Mouse (Mus musculus) macrophage (primary cell): ENCODE measurements around the gene Zmynd8. TPM values are rescaled to one million over a fixed set of nuclear protein-coding genes. Genes with fewer than 3 reads are reported as not detected.

ENCODE experiments used
- H3K27ac ChIP-seq: fragments of 350-480 bp; formaldehyde crosslinking; 2 replicates; pipeline ENCODE4 v1.9.0; 2021
- H3K36me3 ChIP-seq: fragments of 350-480 bp; formaldehyde crosslinking; 2 replicates; pipeline ENCODE4 v1.9.0; 2021; ENCODE audit errors: inconsistent target
- H3K4me3 ChIP-seq: fragments of 350-480 bp; formaldehyde crosslinking; 2 replicates; pipeline ENCODE4 v1.9.0; 2021; ENCODE audit errors: inconsistent target
- H3K79me2 ChIP-seq: fragments of 350-480 bp; formaldehyde crosslinking; 2 replicates; pipeline ENCODE4 v1.9.0; 2021; ENCODE audit errors: inconsistent target
- WGBS: methylation state at CpG from one replicate; pipeline ENCODE4 v1.1.7; 2026; ENCODE audit warnings: inconsistent platforms; ENCODE audit not compliant: missing documents; 5-methylcytosine and 5-hydroxymethylcytosine counted together
- polyA plus RNA-seq: library from polyadenylated mRNA; stranded (reverse); fragments of 250-400 nt; gene quantifications from 3 replicates; pipeline ENCODE4 v1.2.4, GENCODE M21; 2018; ENCODE audit warnings: inconsistent platforms

Gene Zmynd8
- polyA plus RNA-seq, 1 experiment from 2014 or later: 95.5 TPM

DNA sequence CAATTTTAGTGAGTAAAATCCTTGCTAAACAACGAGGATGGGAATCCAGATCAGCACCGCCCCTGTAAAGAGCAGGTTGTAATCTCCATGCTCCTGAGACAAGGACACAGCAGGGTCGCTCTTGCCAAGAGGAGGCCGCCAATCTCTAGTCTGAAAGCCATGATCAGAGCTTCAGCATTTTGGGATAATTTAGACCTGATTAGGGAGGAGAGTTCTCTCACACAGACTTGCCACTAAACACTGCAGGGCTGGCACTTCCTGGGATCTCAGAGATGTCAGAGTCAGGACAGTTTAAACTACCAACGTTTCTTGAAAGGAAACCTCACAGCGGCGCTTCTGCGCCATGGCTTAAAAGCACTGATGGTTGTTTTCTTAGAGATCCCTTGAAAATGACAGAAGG, 32.4 kb downstream of the Zmynd8 start:
- no peak overlapping the region for H3K27ac ChIP-seq
- peaks cover 66% of the 10 kb centered on the region; the same call in 1 of the 2 replicates for H3K36me3 ChIP-seq
- no peak overlapping the region for H3K4me3 ChIP-seq
- 84% methylated on average over 8 of the region's 8 CpGs for WGBS
- H3K79me2 ChIP-seq: peaks cover 100% of the 10 kb centered on the region

DNA sequence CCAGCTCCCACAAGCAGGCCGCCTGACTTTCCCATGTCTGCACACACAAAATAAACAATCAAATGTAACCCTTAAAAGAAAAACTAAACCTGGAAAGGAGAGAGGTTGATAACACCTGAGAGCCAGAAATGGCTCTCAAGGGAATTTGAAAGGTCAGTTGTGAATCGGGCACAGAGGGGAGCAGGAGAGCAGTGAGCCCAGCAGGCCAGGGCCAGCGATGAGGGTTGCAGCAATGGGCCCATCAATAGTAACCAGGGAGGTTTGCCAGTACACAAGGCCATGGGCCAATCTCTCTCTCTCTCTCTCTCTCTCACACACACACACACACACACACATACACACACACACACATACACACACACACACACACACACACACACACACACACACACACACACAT, 34.0 kb downstream of the Zmynd8 start:
- 100% methylated on average over 3 of the region's 3 CpGs for WGBS
- Histone ChIP-seq H3K79me2 (peaks cover 100% of the 10 kb centered on the region), H3K36me3 (peaks cover 52% of the 10 kb centered on the region; the same call in 1 of the 2 replicates), H3K4me3 (no peak overlapping the region), H3K27ac (no peak overlapping the region)

DNA sequence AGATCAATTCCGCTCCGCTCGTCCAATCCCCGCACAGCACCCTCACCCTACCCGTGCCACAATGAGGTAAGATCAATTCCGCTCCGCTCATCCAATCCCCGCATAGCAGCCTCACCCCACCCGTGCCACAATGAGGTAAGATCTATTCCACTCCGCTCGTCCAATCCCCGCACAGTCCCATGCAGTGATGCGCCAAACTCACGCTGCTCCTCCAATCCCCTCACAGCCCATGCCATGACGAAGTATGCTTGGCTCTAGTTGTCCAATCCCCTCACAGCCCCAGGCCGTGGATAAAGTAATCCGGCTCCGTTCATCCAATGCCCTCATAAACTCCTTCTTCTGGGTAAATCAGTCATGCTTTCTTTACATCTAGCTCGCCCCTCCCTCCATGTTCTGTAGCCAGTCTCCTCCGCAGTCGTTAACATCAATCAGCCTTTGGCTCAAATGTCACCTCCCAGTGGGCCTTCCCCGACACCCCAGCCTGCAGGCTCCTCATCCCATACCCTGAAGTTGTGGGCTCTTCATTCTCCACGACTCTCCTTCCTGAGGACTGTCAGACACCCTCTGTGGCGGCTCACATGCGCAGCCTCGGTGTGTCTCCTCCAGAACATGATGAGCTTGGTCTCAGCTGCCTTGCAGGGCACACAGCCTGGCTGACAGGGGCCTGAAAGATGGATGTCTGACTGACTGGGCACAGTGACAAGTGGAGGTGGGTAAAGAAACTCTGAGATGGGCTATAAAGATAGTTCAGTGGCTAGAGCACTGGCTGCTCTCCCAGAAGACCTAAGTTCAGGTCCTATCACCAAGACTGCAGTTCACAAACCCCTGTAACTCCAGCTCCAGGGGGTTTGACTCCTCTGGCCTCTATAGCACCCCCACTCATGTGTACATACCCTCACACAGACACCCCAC, 36.9 kb downstream of the Zmynd8 start:
- H3K27ac ChIP-seq: no peak overlapping the region
- 91% methylated on average over 26 of the region's 26 CpGs for WGBS
- no peak overlapping the region for H3K4me3 ChIP-seq
- peaks cover 26% of the 10 kb centered on the region; the same call in 1 of the 2 replicates for H3K36me3 ChIP-seq
- H3K79me2 ChIP-seq: peaks cover 100% of the 10 kb centered on the region

DNA sequence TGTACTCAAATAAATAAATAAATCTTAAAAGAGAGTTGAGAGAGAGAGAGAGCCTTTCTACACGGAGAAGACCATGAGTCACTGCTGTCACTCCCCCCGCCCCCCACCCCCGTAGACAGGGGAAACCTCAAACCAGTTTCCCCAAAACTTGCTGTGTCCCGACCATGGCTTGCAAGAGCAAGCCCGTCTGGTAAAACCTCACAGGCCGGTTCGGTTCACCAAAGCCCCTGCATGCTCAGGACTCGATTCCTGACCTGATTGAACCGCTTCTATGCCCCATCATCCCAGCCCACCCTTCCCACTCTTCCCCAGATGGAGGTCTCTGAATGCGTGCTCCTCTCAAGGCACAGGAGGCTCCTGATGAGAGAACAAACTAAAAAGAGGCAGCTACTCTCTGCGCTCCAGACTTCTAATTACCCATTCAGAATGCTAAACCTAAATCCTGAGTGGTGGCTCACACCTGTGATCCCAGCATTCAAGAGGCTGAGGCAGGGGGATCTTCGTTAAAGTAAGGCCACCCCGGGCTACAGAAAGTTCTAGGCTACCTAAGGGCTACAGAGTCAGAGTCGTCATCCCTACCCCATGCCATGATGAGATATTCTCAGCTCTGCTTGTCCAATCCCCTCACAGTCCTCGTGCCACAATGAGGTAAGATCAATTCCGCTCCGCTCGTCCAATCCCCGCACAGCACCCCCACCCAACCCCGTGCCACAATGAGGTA, 37.7 kb downstream of the Zmynd8 start:
- WGBS: 52% methylated on average over 20 of the region's 20 CpGs
- Histone ChIP-seq H3K4me3 (no peak overlapping the region), H3K36me3 (peaks cover 18% of the 10 kb centered on the region; the same call in 1 of the 2 replicates), H3K79me2 (peaks cover 100% of the 10 kb centered on the region), H3K27ac (peak overlapping the region; percentile 89; the same call in 1 of the 2 replicates)

DNA sequence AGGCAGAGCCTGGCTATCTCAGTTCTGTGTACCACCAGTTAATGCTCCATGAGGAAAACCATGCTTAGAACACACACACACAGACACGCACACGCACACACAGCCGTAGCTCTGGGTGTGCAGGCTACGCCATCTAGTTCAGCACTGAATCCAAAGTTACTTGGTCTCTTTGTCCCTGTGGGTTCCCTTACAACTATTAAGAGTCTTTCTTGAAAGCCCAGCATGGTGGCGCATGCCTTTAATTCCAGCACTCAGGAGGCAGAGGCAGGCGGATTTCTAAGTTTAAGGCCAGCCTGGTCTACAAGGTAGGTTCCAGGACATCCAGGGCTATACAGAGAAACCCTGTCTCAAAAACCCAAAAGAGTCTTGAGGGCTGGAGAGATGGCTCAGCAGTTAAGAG, 38.4 kb downstream of the Zmynd8 start:
- 96% methylated on average over 6 of the region's 6 CpGs for WGBS

DNA sequence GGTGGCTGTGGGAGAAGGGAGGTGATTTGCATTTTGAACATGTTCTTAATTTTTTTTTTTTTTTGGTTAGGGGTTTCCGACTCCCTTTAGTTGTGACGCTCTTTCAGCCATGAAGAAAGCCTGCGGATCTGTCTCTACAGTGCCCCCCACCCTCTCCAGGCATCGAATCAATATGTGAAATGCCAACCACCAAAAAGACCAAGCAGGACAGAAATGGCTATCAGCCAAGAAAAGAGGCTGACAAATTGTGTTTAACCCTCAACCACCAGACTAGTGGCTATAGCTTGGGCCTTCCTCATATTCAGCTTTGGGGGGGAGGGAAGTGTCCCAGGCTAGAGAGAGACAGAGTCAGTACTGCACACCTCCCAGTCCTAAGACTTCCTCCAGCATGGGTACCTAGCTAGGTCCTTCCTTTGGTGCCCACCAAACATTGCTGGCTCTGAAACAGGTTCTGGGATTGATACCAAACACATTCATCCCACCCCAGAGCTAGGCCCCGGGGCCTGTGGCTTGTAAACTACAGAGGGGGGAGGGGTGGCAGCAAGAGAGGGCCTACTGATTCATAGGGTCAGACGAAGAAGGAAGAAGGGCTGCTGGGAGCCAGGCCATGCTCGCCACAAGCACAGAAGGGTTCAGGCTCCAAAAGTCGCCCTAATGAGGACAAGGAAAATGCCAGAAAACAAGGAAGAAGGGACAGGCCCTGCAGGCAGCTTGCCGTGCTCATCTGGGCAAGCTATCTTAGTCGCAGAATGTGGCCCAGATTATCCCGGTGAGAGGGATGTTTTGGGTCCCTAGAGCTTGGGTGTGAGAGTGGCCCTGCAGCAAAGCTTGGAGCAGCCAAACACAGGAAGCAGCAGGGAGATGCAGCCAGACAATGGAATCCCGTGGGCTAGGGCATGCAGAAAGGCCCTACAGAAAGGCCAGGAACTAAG, 40.1 kb downstream of the Zmynd8 start:
- H3K79me2 ChIP-seq: peaks cover 100% of the 10 kb centered on the region
- peaks cover 13% of the 10 kb centered on the region; the same call in 1 of the 2 replicates for H3K36me3 ChIP-seq
- H3K4me3 ChIP-seq: no peak overlapping the region
- 20% methylated on average over 11 of the region's 12 CpGs for WGBS
- H3K27ac ChIP-seq: peak overlapping the region; percentile 89

More for the DNA sequence above, 38.4 kb downstream of the Zmynd8 start:
- Histone ChIP-seq H3K27ac (peak overlapping the region; percentile 89), H3K79me2 (peaks cover 100% of the 10 kb centered on the region), H3K36me3 (peaks cover 17% of the 10 kb centered on the region; the same call in 1 of the 2 replicates), H3K4me3 (no peak overlapping the region)

DNA sequence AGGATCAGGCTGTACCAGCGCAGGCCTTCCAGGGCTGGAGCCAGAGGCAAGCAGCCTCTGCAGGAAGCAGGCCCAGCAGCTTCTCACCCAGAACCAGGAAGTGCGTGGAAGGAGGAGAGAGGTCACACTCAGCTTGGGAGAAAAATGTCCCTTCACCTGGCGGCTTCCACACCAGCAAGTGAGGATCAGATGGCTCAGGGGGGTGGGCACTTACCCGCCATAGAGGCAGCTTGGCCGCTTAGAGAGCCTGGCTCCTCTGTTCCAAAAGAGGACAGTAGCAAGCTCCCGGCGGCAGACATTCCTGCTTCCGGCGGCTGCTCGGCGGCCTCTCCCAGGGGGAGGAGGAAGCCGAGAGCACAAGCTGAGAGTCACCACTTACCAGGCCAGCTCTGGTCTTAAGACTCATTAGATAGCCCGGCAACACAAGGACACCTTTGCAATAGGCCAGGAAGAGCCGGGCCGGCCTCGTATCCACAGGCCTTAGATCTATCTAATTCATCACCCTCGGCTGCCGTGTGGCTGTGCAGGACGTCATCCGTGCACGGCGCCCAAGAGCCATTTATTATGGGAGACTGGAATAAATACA, 40.9 kb downstream of the Zmynd8 start:
- peaks cover 13% of the 10 kb centered on the region; the same call in 1 of the 2 replicates for H3K36me3 ChIP-seq
- peaks cover 100% of the 10 kb centered on the region for H3K79me2 ChIP-seq
- H3K27ac ChIP-seq: peak overlapping the region; percentile 89
- peak overlapping the region; percentile 1; the same call in 1 of the 2 replicates for H3K4me3 ChIP-seq
- 58% methylated on average over 22 of the region's 22 CpGs for WGBS

DNA sequence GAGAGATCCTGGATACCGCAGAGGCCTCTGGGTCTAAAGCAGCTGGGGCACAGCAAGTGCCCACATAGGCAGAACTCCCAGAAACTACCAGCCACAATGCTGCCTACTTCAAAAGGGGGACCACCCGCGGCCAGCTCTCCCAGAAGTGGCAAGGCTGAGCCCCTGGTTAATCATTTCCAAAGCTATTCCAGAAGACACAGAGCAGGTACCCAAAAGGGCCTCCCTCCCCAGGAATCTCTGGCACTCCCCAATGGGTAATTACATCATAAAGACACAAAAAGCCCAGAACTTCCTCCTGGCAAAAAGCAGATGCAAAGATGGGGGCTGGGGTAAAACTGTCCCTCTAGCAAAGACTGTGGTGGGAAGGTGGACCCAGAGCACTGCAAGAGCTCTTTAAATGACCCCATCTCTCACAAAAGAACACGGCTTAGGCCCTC, 41.4 kb downstream of the Zmynd8 start:
- H3K27ac ChIP-seq: peak overlapping the region; percentile 89
- 43% methylated on average over 4 of the region's 4 CpGs for WGBS
- no peak overlapping the region; the same call in 1 of the 2 replicates for H3K4me3 ChIP-seq
- H3K79me2 ChIP-seq: peaks cover 100% of the 10 kb centered on the region
- peaks cover 13% of the 10 kb centered on the region; the same call in 1 of the 2 replicates for H3K36me3 ChIP-seq

DNA sequence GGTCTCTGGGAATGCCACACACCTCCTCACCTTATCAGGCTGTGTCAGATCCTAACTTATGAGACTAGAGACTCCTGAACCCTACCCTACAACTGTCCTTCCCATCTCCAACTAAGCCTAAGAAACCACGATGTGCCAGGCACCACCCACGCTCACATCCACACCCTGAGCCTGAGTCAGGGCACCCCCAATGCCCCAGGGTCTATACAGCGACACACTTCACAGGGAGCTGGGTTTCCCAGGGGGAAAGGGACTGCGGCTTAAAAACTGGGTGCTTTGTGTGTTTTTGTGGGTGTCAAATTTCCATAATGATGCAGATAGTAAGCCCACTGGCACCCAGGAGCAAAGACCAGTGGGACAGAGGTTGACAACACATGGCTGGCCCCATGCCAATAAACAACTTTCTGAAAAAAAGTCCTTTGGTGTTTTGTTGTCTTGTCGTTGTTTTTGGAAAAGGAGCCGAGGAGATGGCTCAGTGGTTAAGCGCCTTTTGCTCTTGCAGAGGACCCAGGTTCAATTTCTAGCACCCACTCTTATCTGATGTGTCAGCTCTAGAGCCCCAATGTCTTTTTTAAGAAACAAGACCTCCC, 42.1 kb downstream of the Zmynd8 start:
- 83% methylated on average over 5 of the region's 7 CpGs for WGBS
- H3K27ac ChIP-seq: peak overlapping the region; percentile 89
- H3K4me3 ChIP-seq: no peak overlapping the region
- peaks cover 100% of the 10 kb centered on the region for H3K79me2 ChIP-seq
- peaks cover 10% of the 10 kb centered on the region; the same call in 1 of the 2 replicates for H3K36me3 ChIP-seq

DNA sequence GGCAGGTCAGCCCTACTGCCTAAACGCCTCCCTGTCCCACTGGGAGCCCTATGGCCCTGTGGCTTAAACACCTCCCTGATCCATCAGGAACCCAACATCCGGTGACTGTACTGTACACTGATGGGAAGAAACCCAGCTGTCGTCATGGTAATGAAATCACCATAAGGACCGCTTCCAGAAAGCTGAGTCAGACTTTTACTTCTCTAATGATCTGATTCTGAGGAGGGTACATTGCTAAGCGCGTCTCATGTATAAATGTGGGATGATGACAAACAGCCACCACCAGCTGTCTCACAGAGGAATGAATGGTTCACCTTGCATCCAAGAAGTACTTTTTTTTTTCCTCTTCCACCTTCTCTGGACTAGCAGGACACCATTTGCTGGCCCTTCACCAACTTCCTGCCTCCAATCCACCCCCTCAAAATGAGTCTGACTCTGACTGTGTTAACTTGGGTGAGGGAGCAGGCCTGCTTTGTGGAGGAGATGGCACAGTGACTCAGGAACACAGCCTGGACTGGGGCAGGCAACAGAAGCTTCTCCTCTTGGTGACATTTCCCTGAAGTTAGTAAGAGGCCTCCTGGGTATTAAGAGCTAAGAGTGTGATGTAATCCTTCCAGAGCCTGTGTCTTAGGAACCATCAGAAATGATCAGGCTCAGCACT, 43.0 kb downstream of the Zmynd8 start:
- Histone ChIP-seq H3K79me2 (peaks cover 100% of the 10 kb centered on the region), H3K4me3 (no peak overlapping the region), H3K27ac (peak overlapping the region; percentile 89), H3K36me3 (peaks cover 17% of the 10 kb centered on the region)
- 34% methylated on average over 6 of the region's 6 CpGs for WGBS

DNA sequence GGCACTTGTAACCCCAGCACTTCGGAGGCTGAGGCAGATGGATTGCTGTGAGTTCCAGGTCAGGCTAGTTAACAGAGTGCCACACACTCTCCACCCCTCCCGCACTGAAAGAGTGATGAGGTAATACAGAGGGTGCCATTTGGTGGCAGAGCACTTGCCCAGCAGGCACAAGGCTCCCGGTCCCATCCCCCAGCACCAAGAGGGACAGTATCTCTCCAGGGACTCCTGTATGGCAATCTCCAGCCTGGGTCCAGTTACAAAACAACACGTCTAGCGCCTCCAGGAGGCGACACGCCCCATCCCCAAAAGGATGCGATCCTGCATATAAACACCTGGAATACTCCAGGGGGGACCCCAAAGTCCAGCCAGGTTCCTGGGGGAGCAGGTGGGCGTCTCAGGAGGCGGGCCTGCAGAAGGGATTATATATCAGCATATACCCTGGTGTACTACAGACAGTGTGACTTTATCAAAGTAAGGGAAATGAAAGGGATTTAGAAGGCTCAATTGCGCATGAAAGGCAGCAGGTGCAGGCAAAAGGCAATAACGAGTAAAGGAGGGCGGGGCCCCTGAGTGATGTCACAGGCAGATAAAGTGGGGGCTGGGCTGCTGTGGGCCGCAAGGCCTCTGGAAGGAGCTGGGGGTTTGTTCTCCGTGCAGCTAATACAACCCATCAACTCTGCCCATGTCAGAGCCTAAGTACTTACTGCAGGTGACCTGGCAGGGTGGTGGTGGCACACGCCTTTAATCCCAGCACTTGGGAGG, 44.4 kb downstream of the Zmynd8 start:
- Histone ChIP-seq H3K36me3 (peaks cover 29% of the 10 kb centered on the region), H3K27ac (no peak overlapping the region), H3K4me3 (no peak overlapping the region), H3K79me2 (peaks cover 100% of the 10 kb centered on the region)
- WGBS: 85% methylated on average over 15 of the region's 16 CpGs

DNA sequence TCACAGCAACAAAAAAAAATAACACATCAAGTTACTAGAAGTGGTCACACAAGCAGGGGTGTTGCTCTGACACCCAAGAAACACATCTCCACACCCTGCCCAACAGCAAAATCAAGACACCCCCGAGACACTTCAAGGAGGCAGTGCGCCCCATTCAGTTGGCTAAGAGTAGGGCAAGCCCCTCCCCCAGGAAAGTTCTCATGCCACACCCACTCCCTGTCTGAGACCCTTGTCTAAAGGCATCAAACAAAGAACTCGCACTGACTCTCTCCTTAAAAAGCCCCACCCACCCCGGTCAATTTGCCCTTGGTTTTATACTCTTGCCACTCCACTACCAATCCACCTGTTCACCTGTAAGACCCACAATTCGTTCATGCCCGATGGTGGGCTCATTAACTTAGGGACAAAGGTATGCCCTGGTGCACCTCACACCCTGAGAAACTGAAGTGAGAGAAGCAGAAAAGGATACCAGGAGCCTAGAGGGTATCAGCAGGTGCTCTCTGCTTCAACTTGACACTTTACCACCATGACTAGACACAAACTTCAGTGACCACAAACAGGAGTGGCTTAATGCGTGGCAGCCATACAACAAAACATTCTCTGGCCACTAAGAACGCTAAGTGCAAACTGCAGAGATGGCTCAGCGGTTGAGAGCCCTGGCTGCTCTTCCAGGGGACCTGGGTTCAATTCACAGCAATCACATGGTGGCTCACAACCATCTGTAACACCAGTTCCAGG, 45.8 kb downstream of the Zmynd8 start:
- Histone ChIP-seq H3K27ac (peak overlapping the region; percentile 18; the same call in 1 of the 2 replicates), H3K79me2 (peaks cover 100% of the 10 kb centered on the region), H3K4me3 (no peak overlapping the region), H3K36me3 (peaks cover 39% of the 10 kb centered on the region)
- 56% methylated on average over 9 of the region's 9 CpGs for WGBS
